Mouse (Mus musculus): ENCODE data around the gene Mlst8. TPM values are rescaled to one million over a fixed set of nuclear protein-coding genes. Genes with fewer than 3 reads are reported as not detected.

Gene Mlst8
- polyA plus RNA-seq (2015; fragmentation: Nextera tagmentation; extraction: Ambion mirVana), result 24.1 and 24.2 TPM in 2 replicates

DNA sequence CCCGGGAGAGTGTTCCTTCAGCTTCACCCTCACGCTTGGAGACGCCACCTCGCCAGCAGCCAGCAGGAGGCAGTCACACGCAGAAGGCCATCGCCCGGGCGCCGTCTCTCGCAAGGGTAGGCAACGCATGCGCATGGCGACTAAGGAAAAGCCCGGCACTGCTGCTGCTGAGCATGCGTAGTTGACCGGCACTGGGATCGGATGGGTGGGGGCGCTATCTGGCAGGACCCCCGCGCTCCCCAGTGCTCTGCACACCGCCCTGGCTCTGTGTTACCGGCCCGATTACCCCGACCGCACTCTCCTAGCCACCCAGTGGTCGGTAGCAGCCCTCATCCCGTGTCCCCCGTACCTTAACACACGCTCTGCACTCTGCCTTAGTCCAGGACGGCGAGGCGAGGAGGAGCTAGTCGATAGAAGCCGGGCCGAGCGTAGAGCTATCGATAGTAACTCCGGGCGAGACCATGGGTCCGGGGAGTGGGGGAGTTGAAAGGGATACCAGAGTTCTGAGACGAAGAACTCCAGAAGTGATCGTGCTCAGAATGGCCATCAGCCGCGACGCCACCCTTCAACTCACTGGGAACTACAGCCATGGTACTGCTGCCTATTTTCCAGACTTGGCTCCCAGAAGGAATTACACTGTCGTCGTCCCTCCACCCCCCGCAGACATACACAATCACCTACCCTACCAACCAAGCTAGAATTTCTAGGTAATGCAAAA is at the start of gene Mlst8:
Mlst8 (minus strand) TSS at position 416 of the 718 bp plus-strand sequence.
- H3K27ac ChIP-seq, result peak within 1 kb of the TSS; percentile 83
- H3K9ac ChIP-seq (ENCODE audit: low read depth, low read length), result peak within 1 kb of the TSS; percentile 69
- no peaks in the 10 kb centered on the region for H3K27me3 ChIP-seq (ENCODE audit: insufficient read depth, low read length)
- H3K36me3 ChIP-seq (ENCODE audit: insufficient read depth, low read length), result peaks cover 29% of the 10 kb centered on the region
- no peaks in the 10 kb centered on the region for H3K9me3 ChIP-seq (replicated peaks; ENCODE audit: low read length)
- H3K4me1 ChIP-seq (replicated peaks; ENCODE audit: insufficient read depth, low read length), result peaks cover 7% of the 10 kb centered on the region
- WGBS, result under 1% methylated on average over 48 of the region's 48 CpGs
- peak; percentile 91 for TF ChIP-seq CTCF (IDR thresholded peaks at IDR 0.05; ENCODE audit: low read depth)
- H3K4me2 ChIP-seq (ENCODE audit: low read length), result peak within 1 kb of the TSS; percentile 73
- ATAC-seq (replicated peaks; ENCODE audit: low FRiP score, low read depth), result peak; percentile 89
- H3K4me3 ChIP-seq (replicated peaks; ENCODE audit: low read depth, low read length), result peak within 1 kb of the TSS; percentile 63
- peak; percentile 98 for DNase-seq (ENCODE audit: low spot score)

DNA sequence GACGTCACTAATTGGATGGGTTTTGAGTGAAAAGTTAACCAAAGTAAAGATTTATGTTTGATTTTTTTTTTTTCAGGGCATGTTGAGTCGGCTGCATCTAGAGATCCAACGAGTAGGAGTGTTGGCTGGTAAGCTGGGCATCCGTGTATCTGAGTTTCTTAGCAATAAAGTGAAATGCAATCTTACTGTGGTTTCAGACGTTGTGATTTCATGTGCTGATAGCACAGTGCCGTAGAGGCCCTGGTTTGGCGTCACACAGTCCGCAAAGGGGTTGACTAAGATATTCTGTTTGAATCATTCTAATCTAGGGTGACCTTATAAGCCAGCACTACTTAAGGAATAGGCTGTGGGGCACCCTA is 49.7 kb upstream of the Mlst8 start:
- peak overlapping the region; percentile 75 for H3K27ac ChIP-seq
- no peaks in the 10 kb centered on the region for H3K9me3 ChIP-seq (replicated peaks; ENCODE audit: low read length)
- no peak for TF ChIP-seq CTCF (IDR thresholded peaks at IDR 0.05; ENCODE audit: low read depth)
- WGBS, result 0% methylated on average over 8 of the region's 8 CpGs
- ATAC-seq (replicated peaks; ENCODE audit: low FRiP score, low read depth) (no peak), DNase-seq (ENCODE audit: low spot score) (no peak)
- H3K4me2 ChIP-seq (ENCODE audit: low read length), result peak overlapping the region; percentile 72
- H3K4me3 ChIP-seq (replicated peaks; ENCODE audit: low read depth, low read length), result peak overlapping the region; percentile 73
- peaks cover 21% of the 10 kb centered on the region for H3K4me1 ChIP-seq (replicated peaks; ENCODE audit: insufficient read depth, low read length)
- H3K36me3 ChIP-seq (ENCODE audit: insufficient read depth, low read length), result no peaks in the 10 kb centered on the region; the same call in 1 of the 2 replicates
- peak overlapping the region; percentile 72 for H3K9ac ChIP-seq (ENCODE audit: low read depth, low read length)
- no peaks in the 10 kb centered on the region for H3K27me3 ChIP-seq (ENCODE audit: insufficient read depth, low read length)

DNA sequence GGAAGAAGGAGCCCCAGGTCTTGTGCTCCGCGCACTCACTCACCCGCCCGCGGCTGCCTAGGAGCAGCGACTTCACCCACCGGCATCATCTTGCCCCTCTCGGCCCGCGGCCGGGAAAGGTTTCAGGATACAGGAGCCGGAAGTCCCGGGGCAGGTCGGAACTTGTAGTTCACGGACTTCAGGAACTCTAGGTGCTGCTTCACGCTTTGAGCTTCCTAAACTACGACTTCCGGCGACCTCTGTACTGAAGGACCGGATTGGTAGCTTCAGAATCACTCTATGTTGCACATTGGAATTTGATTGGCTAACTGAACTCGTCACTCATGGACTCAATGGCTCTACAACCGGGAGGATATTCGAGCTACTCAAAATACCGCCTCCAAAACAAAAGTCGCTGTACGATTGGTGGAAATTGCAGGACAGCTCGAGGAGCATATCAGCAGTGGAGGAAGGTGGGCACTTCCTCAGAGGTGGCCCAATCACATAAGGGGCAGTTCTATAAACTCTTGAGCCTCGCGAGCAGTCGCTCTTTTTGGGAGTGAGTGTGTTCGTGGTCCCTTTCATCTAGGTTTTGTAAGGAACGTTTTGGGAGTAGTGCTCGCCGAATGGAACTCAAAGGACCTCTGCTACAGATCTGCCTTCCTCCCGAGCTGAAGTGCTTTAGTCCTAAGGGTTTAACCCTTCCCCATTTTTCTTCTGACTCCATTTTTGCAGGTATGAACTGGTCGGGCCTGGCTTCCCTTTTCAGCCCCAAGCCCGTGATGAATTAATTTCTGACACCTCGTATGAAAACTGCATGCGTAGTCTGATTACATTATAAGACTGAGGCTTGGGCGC is 49.1 kb upstream of the Mlst8 start, which contains the start of gene Traf7:
Traf7 (minus strand) TSS at position 216 of the 837 bp plus-strand sequence.
- ATAC-seq (replicated peaks; ENCODE audit: low FRiP score, low read depth), result peak; percentile 98
- H3K4me1 ChIP-seq (replicated peaks; ENCODE audit: insufficient read depth, low read length), result peaks cover 16% of the 10 kb centered on the region
- H3K36me3 ChIP-seq (ENCODE audit: insufficient read depth, low read length), result peaks cover under 1% of the 10 kb centered on the region; the same call in 1 of the 2 replicates

DNA sequence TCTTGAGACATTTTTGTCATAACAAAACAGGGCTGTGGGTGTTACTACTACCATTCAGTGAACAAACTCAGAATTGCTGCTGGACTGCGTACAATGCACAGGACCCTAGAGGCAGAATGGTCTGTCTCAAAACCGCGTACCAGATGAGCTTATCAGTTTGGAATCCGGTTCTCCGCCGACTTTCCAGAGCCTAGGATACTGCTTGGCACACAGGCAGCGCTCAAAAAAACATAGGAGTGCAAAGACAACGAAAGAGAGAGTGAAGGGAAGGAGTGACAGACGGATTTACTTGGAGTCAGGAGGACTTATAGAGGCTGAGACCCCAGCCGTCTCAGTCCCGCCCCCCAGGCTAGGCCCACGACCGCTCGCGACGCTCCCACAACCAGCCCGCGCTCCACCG is 48.4 kb upstream of the Mlst8 start:
- Histone ChIP-seq H3K27me3 (ENCODE audit: insufficient read depth, low read length) (no peaks in the 10 kb centered on the region), H3K4me1 (replicated peaks; ENCODE audit: insufficient read depth, low read length) (peaks cover 15% of the 10 kb centered on the region), H3K4me2 (ENCODE audit: low read length) (peak overlapping the region; percentile 65), H3K27ac (peak overlapping the region; percentile 67; the same call in 1 of the 2 replicates), H3K9ac (ENCODE audit: low read depth, low read length) (peak overlapping the region; percentile 78), H3K36me3 (ENCODE audit: insufficient read depth, low read length) (peaks cover 4% of the 10 kb centered on the region; the same call in 1 of the 2 replicates), H3K9me3 (replicated peaks; ENCODE audit: low read length) (no peaks in the 10 kb centered on the region), H3K4me3 (replicated peaks; ENCODE audit: low read depth, low read length) (peak overlapping the region; percentile 73)
- ATAC-seq (replicated peaks; ENCODE audit: low FRiP score, low read depth) (peak; percentile 8; the same call in 1 of the 2 replicates), DNase-seq (ENCODE audit: low spot score) (peak; percentile 65)
- TF ChIP-seq CTCF (IDR thresholded peaks at IDR 0.05; ENCODE audit: low read depth), result no peak
- under 1% methylated on average over 19 of the region's 19 CpGs for WGBS

More for the DNA sequence above, 49.1 kb upstream of the Mlst8 start, which contains the start of gene Traf7:
- WGBS, result under 1% methylated on average over 40 of the region's 40 CpGs
- Histone ChIP-seq H3K27me3 (ENCODE audit: insufficient read depth, low read length) (no peaks in the 10 kb centered on the region), H3K9ac (ENCODE audit: low read depth, low read length) (peak within 1 kb of the TSS; percentile 78), H3K27ac (peak within 1 kb of the TSS; percentile 75), H3K9me3 (replicated peaks; ENCODE audit: low read length) (no peaks in the 10 kb centered on the region), H3K4me3 (replicated peaks; ENCODE audit: low read depth, low read length) (peak within 1 kb of the TSS; percentile 73), H3K4me2 (ENCODE audit: low read length) (peak within 1 kb of the TSS; percentile 72)
- no peak for TF ChIP-seq CTCF (IDR thresholded peaks at IDR 0.05; ENCODE audit: low read depth)
- peak; percentile 100 for DNase-seq (ENCODE audit: low spot score)

DNA sequence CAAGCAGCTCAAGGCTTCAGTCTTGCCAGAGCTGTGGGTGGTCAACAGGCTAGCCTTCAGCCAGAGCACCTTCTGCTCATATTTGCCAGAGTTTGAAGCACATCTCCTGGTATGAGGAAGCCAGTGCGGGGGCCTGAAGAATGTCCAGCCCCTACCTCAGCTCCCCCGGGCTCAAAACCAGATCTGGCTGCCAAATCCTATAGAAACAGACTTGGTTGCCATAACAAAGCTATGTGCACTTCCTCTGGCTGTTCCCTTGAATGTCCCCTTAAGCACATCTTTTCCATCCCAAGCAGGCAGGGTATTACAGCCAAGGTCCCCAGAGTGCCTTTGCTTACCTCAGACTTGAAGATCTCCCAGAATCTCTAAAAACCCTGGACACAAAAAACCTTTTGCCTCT is 45.9 kb upstream of the Mlst8 start:
- 0 out of 2 replicates have a peak overlapping the region, but pooled peaks have one; percentile 8 for H3K9ac ChIP-seq (ENCODE audit: low read depth, low read length)
- H3K36me3 ChIP-seq (ENCODE audit: insufficient read depth, low read length), result peaks cover 7% of the 10 kb centered on the region; the same call in 1 of the 2 replicates
- no peak overlapping the region for H3K4me3 ChIP-seq (replicated peaks; ENCODE audit: low read depth, low read length)
- H3K27ac ChIP-seq, result no peak overlapping the region
- no peaks in the 10 kb centered on the region for H3K27me3 ChIP-seq (ENCODE audit: insufficient read depth, low read length)
- WGBS, result 55% methylated on average over 2 of the region's 2 CpGs
- no peaks in the 10 kb centered on the region for H3K9me3 ChIP-seq (replicated peaks; ENCODE audit: low read length)
- DNase-seq (ENCODE audit: low spot score) (no peak), ATAC-seq (replicated peaks; ENCODE audit: low FRiP score, low read depth) (no peak)
- TF ChIP-seq CTCF (IDR thresholded peaks at IDR 0.05; ENCODE audit: low read depth), result no peak
- H3K4me2 ChIP-seq (ENCODE audit: low read length), result no peak overlapping the region
- H3K4me1 ChIP-seq (replicated peaks; ENCODE audit: insufficient read depth, low read length), result peaks cover 11% of the 10 kb centered on the region

DNA sequence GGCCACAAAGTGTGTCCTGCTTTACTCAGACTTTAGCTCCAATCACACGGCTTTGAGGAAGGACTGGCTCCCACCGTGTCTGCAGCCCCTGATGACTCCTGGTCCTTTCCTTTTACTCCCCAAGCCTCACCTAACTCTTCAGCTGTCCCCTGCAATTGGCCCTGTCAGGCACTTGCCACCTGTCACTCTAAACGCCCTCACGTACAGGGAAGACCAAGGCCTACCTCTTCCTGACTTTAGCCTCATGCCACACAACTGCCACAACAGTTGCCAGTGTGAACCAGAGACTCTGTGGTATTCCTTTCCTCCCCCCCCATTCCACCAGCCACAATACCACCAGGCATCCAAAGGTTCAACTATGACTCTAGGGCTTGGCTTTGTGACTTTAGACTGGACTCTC is 41.6 kb upstream of the Mlst8 start:
- 84% methylated on average over 4 of the region's 4 CpGs for WGBS
- Histone ChIP-seq H3K27me3 (ENCODE audit: insufficient read depth, low read length) (no peaks in the 10 kb centered on the region), H3K4me1 (replicated peaks; ENCODE audit: insufficient read depth, low read length) (no peaks in the 10 kb centered on the region), H3K9ac (ENCODE audit: low read depth, low read length) (no peak overlapping the region), H3K4me2 (ENCODE audit: low read length) (no peak overlapping the region), H3K9me3 (replicated peaks; ENCODE audit: low read length) (no peaks in the 10 kb centered on the region), H3K4me3 (replicated peaks; ENCODE audit: low read depth, low read length) (no peak overlapping the region), H3K36me3 (ENCODE audit: insufficient read depth, low read length) (peaks cover 29% of the 10 kb centered on the region), H3K27ac (no peak overlapping the region)
- DNase-seq (ENCODE audit: low spot score), result no peak
- TF ChIP-seq CTCF (IDR thresholded peaks at IDR 0.05; ENCODE audit: low read depth), result no peak
- ATAC-seq (replicated peaks; ENCODE audit: low FRiP score, low read depth), result no peak

All from kidney, postnatal 0 days (tissue).